ENCODE assay signal across 8 mouse cellular contexts in the genomic region with DNA sequence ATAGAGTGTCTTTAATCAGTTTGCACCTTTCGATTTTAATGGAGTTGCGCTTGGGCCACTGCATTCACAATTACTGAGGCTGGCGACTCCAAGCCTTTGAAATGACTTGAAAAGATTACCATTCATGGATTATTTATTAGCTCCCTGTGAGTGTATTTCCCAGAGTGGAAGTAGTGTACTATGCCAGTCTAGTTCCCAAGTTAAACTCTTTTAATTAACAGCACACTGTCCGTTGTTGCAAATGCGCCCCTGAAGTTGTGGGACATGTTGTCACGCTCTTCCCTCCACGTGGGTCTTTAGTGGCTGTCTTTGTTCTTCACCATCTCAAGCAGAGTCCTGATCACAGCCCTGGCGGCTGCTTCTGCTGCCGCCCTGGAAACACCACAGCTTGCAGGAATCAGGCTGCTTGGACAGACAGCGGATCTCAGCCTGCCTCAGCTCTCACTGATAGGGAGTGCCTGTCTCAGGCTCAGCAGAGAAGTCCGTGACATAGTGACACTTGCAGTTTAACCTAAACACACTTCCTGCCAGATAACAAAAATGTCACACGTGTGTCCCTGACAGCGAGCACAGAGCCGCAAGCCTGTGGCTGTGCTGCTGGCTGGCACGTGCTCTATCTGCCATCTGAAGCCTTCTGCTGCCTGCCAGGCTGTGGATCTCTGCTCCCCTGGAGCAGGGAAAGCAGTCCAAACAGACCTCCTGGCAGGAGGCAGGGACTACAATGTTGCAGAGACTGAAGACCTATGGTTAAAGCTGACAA.
DNase-seq lines count a peak whose midpoint lies in the region; ATAC-seq and TF ChIP-seq lines count a peak whose summit lies in the region.

No protein-coding gene starts in this region.

- TF ChIP-seq CTCF in lung, embryonic 14.5 days (IDR thresholded peaks at IDR 0.05; ENCODE audit: low read depth): no peak

- H3K9ac ChIP-seq in lung, embryonic 14.5 days: 0 out of 2 replicates have a peak overlapping the region, but pooled peaks have one; percentile 32
- no peak overlapping the region for H3K9ac ChIP-seq in heart, embryonic 15.5 days

- no peaks in the 10 kb centered on the region for H3K36me3 ChIP-seq in lung, embryonic 14.5 days (ENCODE audit: insufficient read depth)
- no peaks in the 10 kb centered on the region for H3K36me3 ChIP-seq in heart, embryonic 15.5 days

- H3K4me3 ChIP-seq in lung, embryonic 14.5 days (ENCODE audit: low read depth, low read length): no peak overlapping the region
- H3K4me3 ChIP-seq in heart, embryonic 15.5 days: peak overlapping the region; percentile 29

- peak; percentile 70 for ATAC-seq in lung, embryonic 14.5 days (ENCODE audit: insufficient read depth)
- ATAC-seq in common myeloid progenitor, adult 5-6 weeks (replicated peaks; ENCODE audit: low read depth, poor library complexity, severe bottlenecking): peak; percentile 95
- ATAC-seq in heart, embryonic 15.5 days (replicated peaks; ENCODE audit: insufficient number of reproducible peaks, insufficient read depth, low FRiP score, low read depth): peak; percentile 86

- peak overlapping the region; percentile 26; the same call in 1 of the 2 replicates for H3K27ac ChIP-seq in lung, embryonic 14.5 days (ENCODE audit: low read depth)
- H3K27ac ChIP-seq in heart, embryonic 15.5 days: peak overlapping the region; percentile 58

- no peaks in the 10 kb centered on the region for H3K27me3 ChIP-seq in lung, embryonic 14.5 days (ENCODE audit: insufficient read depth, low read length)
- H3K27me3 ChIP-seq in heart, embryonic 15.5 days: peaks cover 18% of the 10 kb centered on the region; the same call in 1 of the 2 replicates

- 8% methylated on average over 15 of the region's 15 CpGs for WGBS in lung, embryonic 14.5 days
- WGBS in heart, embryonic 15.5 days: 13% methylated on average over 15 of the region's 15 CpGs

- H3K4me2 ChIP-seq in lung, embryonic 14.5 days: peak overlapping the region; percentile 53
- peak overlapping the region; percentile 55 for H3K4me2 ChIP-seq in heart, embryonic 15.5 days

- no peaks in the 10 kb centered on the region for H3K9me3 ChIP-seq in lung, embryonic 14.5 days (ENCODE audit: low read depth, low read length)
- no peaks in the 10 kb centered on the region for H3K9me3 ChIP-seq in heart, embryonic 15.5 days (replicated peaks)

- DNase-seq in lung, embryonic 14.5 days: peak; percentile 65
- no peak for DNase-seq in lung, postnatal 25 days (ENCODE audit: low spot score)
- peak; percentile 60 to 71 for DNase-seq in kidney, postnatal 4 days
- peak; percentile 32 for DNase-seq in lung, postnatal 10 days
- peak; percentile 17 for DNase-seq in right cerebral cortex, postnatal 14 days
- DNase-seq in spleen, adult 12 weeks (ENCODE audit: low spot score): no peak

- H3K4me1 ChIP-seq in lung, embryonic 14.5 days (ENCODE audit: insufficient read depth): 0 out of 2 replicates have a peak, but pooled peaks cover 8% of the 10 kb centered on the region
- peaks cover 9% of the 10 kb centered on the region for H3K4me1 ChIP-seq in heart, embryonic 15.5 days (replicated peaks)

Comparison
In these comparisons a context has a peak if more than half of its experiments do, and no peak if none do; other contexts are left out.
1. DNase-seq: peak in lung, embryonic 14.5 days (single experiment), kidney, postnatal 4 days (2 of 2), lung, postnatal 10 days (single experiment) and right cerebral cortex, postnatal 14 days (single experiment); none in lung, postnatal 25 days (single experiment) and spleen, adult 12 weeks (single experiment).
2. Peak in every context shown above with its lines, with median percentiles within 50 percentile points of each other: ATAC-seq.